Mouse (Mus musculus) CH12.LX (cell line): Measurements from ENCODE around the gene Mief2. TPM values are rescaled to one million over a fixed set of nuclear protein-coding genes. Genes with fewer than 3 reads are reported as not detected.
A peak's percentile ranks its signal among the peaks of the same experiment; 100 is the strongest.

Experiments used
- DNase-seq: peaks from one replicate; pipeline ENCODE4 v3.0.0-alpha.2; 2013; ENCODE audit errors: extremely low read depth
- H3K27ac ChIP-seq: 2 replicates; pipeline ENCODE4 v1.5.1; 2012; ENCODE audit warnings: low read depth, mild to moderate bottlenecking, control low read depth, moderate library complexity; ENCODE audit not compliant: insufficient read depth
- H3K27me3 ChIP-seq: replicated peaks from 2 replicates; pipeline ENCODE3; 2012; ENCODE audit warnings: inconsistent platforms
- H3K36me3 ChIP-seq, 2 experiments: replicated peaks in 1 of 2; 2 replicates each; pipeline versions ENCODE3 to v1.6.1; 2012; ENCODE audit warnings: inconsistent platforms in 1 of 2, low read length in 1 of 2, mild to moderate bottlenecking in 1 of 2, mixed read lengths in 1 of 2, moderate library complexity in 1 of 2; ENCODE audit not compliant: control insufficient read depth in 1 of 2, insufficient read depth in 1 of 2
- H3K4me1 ChIP-seq, 2 experiments: 2 replicates each; pipeline ENCODE4 v1.6.1; 2012; ENCODE audit warnings: inconsistent platforms in 1 of 2, moderate library complexity in 1 of 2; ENCODE audit not compliant: insufficient read depth in 2 of 2, control insufficient read depth in 1 of 2
- H3K4me2 ChIP-seq: 2 replicates; pipeline ENCODE4 v1.6.1; 2012; ENCODE audit warnings: low read depth, mild to moderate bottlenecking, control low read depth; ENCODE audit not compliant: poor library complexity, insufficient read depth, severe bottlenecking
- H3K4me3 ChIP-seq, 3 experiments: fragments of 150-350 bp in 1 of 3; sonication (generic) in 1 of 3; replicated peaks in 1 of 3; 2 replicates each; pipeline versions ENCODE3 to v1.5.1; 2011 to 2012; ENCODE audit warnings: low read depth in 2 of 3, low read length in 2 of 3, mild to moderate bottlenecking in 2 of 3, moderate library complexity in 2 of 3, control low read depth in 1 of 3, improper control_type of control experiment in 1 of 3, inconsistent platforms in 1 of 3, mixed read lengths in 1 of 3; ENCODE audit not compliant: poor library complexity in 1 of 3
- H3K79me2 ChIP-seq: replicated peaks from 2 replicates; pipeline ENCODE4 v1.6.1; 2012; ENCODE audit warnings: mild to moderate bottlenecking, moderate library complexity; ENCODE audit not compliant: control insufficient read depth, poor library complexity, insufficient read depth, severe bottlenecking; ENCODE audit errors: extremely low read depth
- H3K9ac ChIP-seq: 2 replicates; pipeline ENCODE4 v1.6.1; 2012; ENCODE audit warnings: low read depth, mild to moderate bottlenecking, control low read depth, moderate library complexity; ENCODE audit not compliant: insufficient read depth
- H3K9me3 ChIP-seq: replicated peaks from 2 replicates; pipeline ENCODE3; 2012; ENCODE audit warnings: low read length, inconsistent platforms, mixed read lengths
- CHD1 ChIP-seq: IDR thresholded peaks from 2 replicates; pipeline ENCODE4 v1.6.1; 2012; ENCODE audit warnings: low read depth, low read length, improper control_type of control experiment, inconsistent platforms
- CHD2 ChIP-seq: IDR thresholded peaks from 2 replicates; pipeline ENCODE4 v1.6.1; 2011; ENCODE audit warnings: low read length, improper control_type of control experiment
- CTCF ChIP-seq, 2 experiments: IDR thresholded peaks in 1 of 2; conservative IDR thresholded peaks in 1 of 2; 2 replicates each; pipeline ENCODE4 v1.5.1; 2011 to 2012; ENCODE audit warnings: low read depth in 2 of 2, low read length in 2 of 2, improper control_type of control experiment in 1 of 2, inconsistent platforms in 1 of 2, mild to moderate bottlenecking in 1 of 2, moderate library complexity in 1 of 2
- E2F4 ChIP-seq: IDR thresholded peaks from 2 replicates; pipeline ENCODE4 v1.6.1; 2011; ENCODE audit warnings: low read depth, low read length, improper control_type of control experiment; ENCODE audit not compliant: insufficient replicate concordance
- ELF1 ChIP-seq: IDR thresholded peaks from 2 replicates; pipeline ENCODE4 v1.6.1; 2014; ENCODE audit warnings: low read depth, mild to moderate bottlenecking, inconsistent platforms, low read length, improper control_type of control experiment
- EP300 ChIP-seq: IDR thresholded peaks from 2 replicates; pipeline ENCODE4 v1.6.1; 2011; ENCODE audit warnings: low read length, improper control_type of control experiment
- ETS1 ChIP-seq: conservative IDR thresholded peaks from 2 replicates; pipeline ENCODE4 v1.6.1; 2012; ENCODE audit warnings: low read depth, mild to moderate bottlenecking, inconsistent platforms, low read length, improper control_type of control experiment, moderate library complexity
- GABPA ChIP-seq: IDR thresholded peaks from 2 replicates; pipeline ENCODE4 v1.6.1; 2012; ENCODE audit warnings: low read depth, low read length, improper control_type of control experiment, inconsistent platforms; ENCODE audit not compliant: insufficient replicate concordance
- HCFC1 ChIP-seq: IDR thresholded peaks from 2 replicates; pipeline ENCODE4 v1.6.1; 2012; ENCODE audit warnings: low read depth, mild to moderate bottlenecking, inconsistent platforms, low read length, improper control_type of control experiment
- JUN ChIP-seq: IDR thresholded peaks from 2 replicates; pipeline ENCODE4 v1.6.1; 2011; ENCODE audit warnings: low read depth, mild to moderate bottlenecking, low read length, improper control_type of control experiment, moderate library complexity; ENCODE audit not compliant: insufficient read depth
- JUND ChIP-seq: conservative IDR thresholded peaks from 2 replicates; pipeline ENCODE4 v1.6.1; 2011; ENCODE audit warnings: low read depth, low read length, improper control_type of control experiment
- MAFK ChIP-seq: IDR thresholded peaks from 2 replicates; pipeline ENCODE4 v1.6.1; 2011; ENCODE audit warnings: low read length, improper control_type of control experiment; ENCODE audit not compliant: insufficient replicate concordance
- MAZ ChIP-seq: IDR thresholded peaks from 2 replicates; pipeline ENCODE4 v1.6.1; 2012; ENCODE audit warnings: low read depth, mild to moderate bottlenecking, inconsistent platforms, low read length, improper control_type of control experiment, moderate library complexity
- MEF2A ChIP-seq: IDR thresholded peaks from 2 replicates; pipeline ENCODE4 v1.6.1; 2014; ENCODE audit warnings: low read depth, mild to moderate bottlenecking, inconsistent platforms, low read length, improper control_type of control experiment, borderline replicate concordance
- MXI1 ChIP-seq: IDR thresholded peaks from 2 replicates; pipeline ENCODE4 v1.6.1; 2011; ENCODE audit warnings: mild to moderate bottlenecking, low read depth, low read length, improper control_type of control experiment
- MYC ChIP-seq: IDR thresholded peaks from 2 replicates; pipeline ENCODE4 v1.6.1; 2011; ENCODE audit warnings: low read depth, mild to moderate bottlenecking, improper control_type of control experiment, low read length
- NELFE ChIP-seq: IDR thresholded peaks from 2 replicates; pipeline ENCODE4 v1.6.1; 2011; ENCODE audit warnings: low read depth, low read length, improper control_type of control experiment
- NRF1 ChIP-seq: IDR thresholded peaks from 2 replicates; pipeline ENCODE4 v1.6.1; 2014; ENCODE audit warnings: low read depth, mild to moderate bottlenecking, inconsistent platforms, low read length, improper control_type of control experiment, moderate library complexity
- POLR2AphosphoS2 ChIP-seq: IDR thresholded peaks from 2 replicates; pipeline ENCODE4 v1.6.1; 2011; ENCODE audit warnings: low read depth, low read length, improper control_type of control experiment
- RAD21 ChIP-seq: IDR thresholded peaks from 2 replicates; pipeline ENCODE4 v1.6.1; 2011; ENCODE audit warnings: low read depth, mild to moderate bottlenecking, low read length, improper control_type of control experiment, moderate library complexity
- RCOR1 ChIP-seq: conservative IDR thresholded peaks from 2 replicates; pipeline ENCODE4 v1.6.1; 2012; ENCODE audit warnings: low read depth, mild to moderate bottlenecking, inconsistent platforms, low read length, improper control_type of control experiment
- SIN3A ChIP-seq: IDR thresholded peaks from 2 replicates; pipeline ENCODE4 v1.6.1; 2012; ENCODE audit warnings: low read length, improper control_type of control experiment, inconsistent platforms
- SMC3 ChIP-seq: IDR thresholded peaks from 2 replicates; pipeline ENCODE4 v1.6.1; 2011; ENCODE audit warnings: low read depth, low read length, improper control_type of control experiment
- TBP ChIP-seq: conservative IDR thresholded peaks from 2 replicates; pipeline ENCODE4 v1.6.1; 2011; ENCODE audit warnings: low read depth, low read length, improper control_type of control experiment
- TCF12 ChIP-seq: IDR thresholded peaks from 2 replicates; pipeline ENCODE4 v1.6.1; 2014; ENCODE audit warnings: low read depth, mild to moderate bottlenecking, inconsistent platforms, low read length, improper control_type of control experiment
- UBTF ChIP-seq: IDR thresholded peaks from 2 replicates; pipeline ENCODE4 v1.6.1; 2012; ENCODE audit warnings: low read depth, mild to moderate bottlenecking, inconsistent platforms, low read length, improper control_type of control experiment, moderate library complexity
- USF1 ChIP-seq: IDR thresholded peaks from 2 replicates; pipeline ENCODE4 v1.6.1; 2014; ENCODE audit warnings: low read depth, mild to moderate bottlenecking, inconsistent platforms, low read length, improper control_type of control experiment
- USF2 ChIP-seq: conservative IDR thresholded peaks from 2 replicates; pipeline ENCODE4 v1.6.1; 2011; ENCODE audit warnings: low read depth, low read length, improper control_type of control experiment
- ZKSCAN1 ChIP-seq: IDR thresholded peaks from 2 replicates; pipeline ENCODE4 v1.6.1; 2012; ENCODE audit warnings: low read depth, inconsistent platforms, low read length, improper control_type of control experiment, borderline replicate concordance
- ZMIZ1 ChIP-seq: IDR thresholded peaks from 2 replicates; pipeline ENCODE4 v1.6.1; 2012; ENCODE audit warnings: low read depth, mild to moderate bottlenecking, inconsistent platforms, low read length, improper control_type of control experiment
- ZNF384 ChIP-seq: IDR thresholded peaks from 2 replicates; pipeline ENCODE4 v1.6.1; 2012; ENCODE audit warnings: low read depth, low read length, improper control_type of control experiment, inconsistent platforms
- dilution Hi-C: fragments of 300-500 bp; cut with MboI; formaldehyde crosslinking; loops from 2 replicates; pipeline ENCODE4 v1.14.3; 2020; ENCODE audit warnings: low sequenced_read_pairs; ENCODE audit not compliant: extremely low pct_unique_long_range_greater_than_20kb, extremely low pct_ligation_motif_present
- in situ Hi-C: fragments of 300-500 bp; cut with MboI; formaldehyde crosslinking; loops from 3 replicates; pipeline ENCODE4 v1.14.3; 2019; ENCODE audit warnings: low sequenced_read_pairs, low pct_ligation_motif_present, low pct_unique_long_range_greater_than_20kb, mixed read lengths
- polyA plus RNA-seq: library from polyadenylated mRNA; unstranded; fragments of >175 nt; gene quantifications from 2 replicates; pipeline ENCODE4 v1.2.1, GENCODE M21; 2012; ENCODE audit warnings: low read depth; ENCODE audit not compliant: insufficient read length
- total RNA-seq, 2 experiments: library from RNA; depleted of rRNA; stranded (reverse); fragments of 300-350 nt in 1 of 2; fragments of >200 nt in 1 of 2; gene quantifications; 2 replicates each; pipeline ENCODE4 v1.2.3; 2012 to 2014

Gene Mief2
- total and polyA plus RNA-seq, 3 experiments: 6.8 to 12.7 (median 10.9) TPM

DNA sequence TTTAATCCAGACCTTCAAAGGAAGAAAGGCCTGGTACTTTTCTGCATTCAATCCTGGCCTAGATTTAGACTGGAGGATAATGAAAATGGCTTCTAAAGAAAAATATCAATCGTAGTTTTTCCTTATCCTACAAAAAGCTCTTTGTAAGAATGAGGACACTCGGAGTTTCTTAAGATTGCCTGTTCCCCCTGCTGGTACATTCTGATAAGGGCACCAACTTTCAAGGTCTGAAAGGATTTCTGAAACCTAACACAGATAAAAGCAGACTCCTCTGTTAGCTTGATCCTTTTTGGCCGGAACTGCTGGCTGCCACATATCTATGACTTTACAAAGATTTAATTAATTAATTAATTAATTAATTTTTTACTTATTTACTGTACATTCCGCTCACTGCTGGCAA, 38.8 kb downstream of the Mief2 start:
- dilution Hi-C loops: no loop called here
- no peak overlapping the region for H3K4me3 ChIP-seq
- H3K9ac ChIP-seq: no peak overlapping the region
- no peaks in the 10 kb centered on the region for H3K27me3 ChIP-seq
- peaks cover 66% of the 10 kb centered on the region for H3K79me2 ChIP-seq
- in situ Hi-C loops: no loop called here
- TF ChIP-seq SIN3A: 0 out of 2 replicates have a peak, but pooled peaks have one; percentile 29
- peak; percentile 1 for TF ChIP-seq RAD21
- TF ChIP-seq CTCF (conservative IDR thresholded peaks at IDR 0.05 in 1 of 2, IDR thresholded peaks at IDR 0.05 in 1 of 2; ENCODE audit: low read depth in 2 of 2, low read length in 2 of 2): peak in 1 of 2 experiments; percentile 27; a peak in 3 of 4 replicates
- TF ChIP-seq ZNF384: no peak
- TF ChIP-seq GABPA: no peak
- no peak overlapping the region for H3K27ac ChIP-seq
- H3K4me2 ChIP-seq: no peak overlapping the region
- peaks cover 14 to 41% of the 10 kb centered on the region in 2 experiments for H3K4me1 ChIP-seq
- H3K9me3 ChIP-seq: peaks cover 7% of the 10 kb centered on the region
- H3K36me3 ChIP-seq: peaks cover 17 to 53% of the 10 kb centered on the region in 2 experiments
- DNase-seq: no peak

- peaks cover 76% of the 10 kb centered on the region for H3K79me2 ChIP-seq
- dilution Hi-C loops: no loop called here
- peak overlapping the region; percentile 61; the same call in 1 of the 2 replicates for H3K9ac ChIP-seq
- H3K4me2 ChIP-seq: peak overlapping the region; percentile 83
- H3K27ac ChIP-seq: peak overlapping the region; percentile 97
- H3K4me1 ChIP-seq: peaks cover 14 to 57% of the 10 kb centered on the region in 2 experiments
- H3K36me3 ChIP-seq: peaks cover 10 to 34% of the 10 kb centered on the region in 2 experiments
- peaks cover 7% of the 10 kb centered on the region for H3K9me3 ChIP-seq
- DNase-seq: peak; percentile 95
- H3K4me3 ChIP-seq: peak overlapping the region; percentile 24 to 44 (median 24)
- in situ Hi-C loops: no loop called here
- no peaks in the 10 kb centered on the region for H3K27me3 ChIP-seq
- TF ChIP-seq CHD1: peak; percentile 88
- no peak for TF ChIP-seq USF2
- TF ChIP-seq ETS1: peak; percentile 89
- peak; percentile 85 for TF ChIP-seq MAFK
- TF ChIP-seq ZMIZ1: no peak
- TF ChIP-seq POLR2AphosphoS2: no peak
- TF ChIP-seq GABPA: no peak
- no peak for TF ChIP-seq USF1
- no peak for TF ChIP-seq E2F4
- no peak for TF ChIP-seq NELFE
- 0 out of 2 replicates have a peak, but pooled peaks have one; percentile 28 for TF ChIP-seq MAZ
- no peak for TF ChIP-seq SMC3
- 0 out of 2 replicates have a peak, but pooled peaks have one; percentile 57 for TF ChIP-seq TBP
- peak; percentile 45 for TF ChIP-seq JUN
- peak; percentile 11; the same call in 1 of the 2 replicates for TF ChIP-seq NRF1
- peak; percentile 43 for TF ChIP-seq HCFC1
- TF ChIP-seq EP300: peak; percentile 78
- TF ChIP-seq UBTF: no peak; the same call in 1 of the 2 replicates
- no peak for TF ChIP-seq CHD2
- TF ChIP-seq MEF2A: peak; percentile 87
- peak; percentile 44; the same call in 1 of the 2 replicates for TF ChIP-seq TCF12
- TF ChIP-seq MYC: 0 out of 2 replicates have a peak, but pooled peaks have one; percentile 26
- no peak for TF ChIP-seq ZKSCAN1
- TF ChIP-seq RCOR1: no peak
- no peak for TF ChIP-seq JUND
- peak; percentile 79 for TF ChIP-seq MXI1
- peak; percentile 42 for TF ChIP-seq ELF1
- no peak for TF ChIP-seq ZNF384
- no peak for TF ChIP-seq RAD21
- TF ChIP-seq CTCF (conservative IDR thresholded peaks at IDR 0.05 in 1 of 2, IDR thresholded peaks at IDR 0.05 in 1 of 2; ENCODE audit: low read depth in 2 of 2, low read length in 2 of 2): no peak
Observed at GRCm38 (mm10) chr11:60769322-60769721, 41.1 kb downstream of the Mief2 start.
